Mouse (Mus musculus) adrenal gland, postnatal 14 days (tissue): ENCODE results near the gene Rnf13. TPM values are rescaled to one million over a fixed set of nuclear protein-coding genes. Genes with fewer than 3 reads are reported as not detected.
A peak's percentile ranks its signal among the peaks of the same experiment; 100 is the strongest.
"Not testable (repeated sequence)": the region's sequence is repeated elsewhere in the genome, so short reads cannot be mapped to it uniquely, and the experiment has no call there.

Experiments used
- DNase-seq: peaks from one replicate; pipeline ENCODE4 v3.0.0; 2021; ENCODE audit warnings: mixed read lengths
- long read RNA-seq, 2 experiments: library from polyadenylated mRNA; stranded (forward); transcript quantifications; one replicate each; pipeline ENCODE4 v2.0.0; 2021
- total RNA-seq: library from RNA; stranded (reverse); gene quantifications from 2 replicates; pipeline ENCODE4 v1.2.3, GENCODE M21; 2021

The Rnf13 gene
- 61.9 and 68.1 TPM in 2 replicates for total RNA-seq
- long read RNA-seq, experiment 1, transcript Rnf13-201 (10 exons, 2,678 nt), result major isoform, 74 of 98 reads
- long read RNA-seq, experiment 1, partial matches to known transcripts, result 0 of 98 reads
- long read RNA-seq, experiment 1, other reads (novel, unspliced or antisense), result 19 of 98 reads
- long read RNA-seq, experiment 2, transcript Rnf13-201 (10 exons, 2,678 nt), result major isoform, 40 of 57 reads
- long read RNA-seq, experiment 2, partial matches to known transcripts, result 4 of 57 reads
- long read RNA-seq, experiment 2, other reads (novel, unspliced or antisense), result 9 of 57 reads

DNA sequence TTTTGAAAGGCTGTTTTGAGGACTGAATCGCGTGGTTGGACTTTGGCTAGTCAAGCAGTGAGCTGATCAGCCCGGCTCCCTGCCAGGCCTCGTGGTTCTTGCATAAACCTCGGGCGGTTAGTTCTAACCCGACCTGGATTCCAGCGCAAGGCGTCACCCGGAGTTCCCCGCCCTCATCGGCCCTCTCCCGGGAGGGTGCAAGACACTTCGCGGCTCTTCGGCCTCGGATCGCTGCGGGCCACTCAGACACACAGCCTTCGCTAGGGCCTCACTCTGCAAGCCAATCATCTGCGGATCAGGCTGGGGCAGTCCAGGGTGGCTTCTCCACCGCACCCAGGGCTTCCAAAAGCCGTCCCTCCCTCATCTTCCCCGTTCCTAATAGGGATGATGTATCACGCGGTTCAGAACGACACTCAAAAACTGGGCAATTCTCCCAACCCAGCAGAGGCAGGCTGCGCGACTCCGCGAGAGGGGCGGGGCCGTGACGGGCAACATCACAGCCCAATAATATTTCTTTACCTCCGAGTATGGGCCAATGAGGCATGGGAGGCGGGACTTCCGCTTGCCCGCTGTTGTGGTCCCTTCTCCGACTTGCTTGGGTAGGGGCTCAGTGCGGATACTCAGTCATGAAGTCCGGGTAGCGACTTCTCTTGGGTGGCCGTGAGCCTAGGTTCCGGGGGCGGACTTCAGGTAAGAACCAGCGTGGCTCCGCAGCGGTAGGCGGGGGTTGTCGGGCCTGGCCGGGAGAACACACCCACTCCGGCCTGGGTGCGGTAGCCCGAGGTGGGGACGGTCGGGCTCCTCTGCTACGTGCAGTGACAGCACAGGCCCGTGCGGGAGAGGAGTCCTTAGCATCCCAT lies at the start of gene Rnf13:
Gene Rnf13, plus strand, starts transcription at position 552 of the 860 bp plus-strand sequence.
- DNase-seq, result peak; percentile 97

DNA sequence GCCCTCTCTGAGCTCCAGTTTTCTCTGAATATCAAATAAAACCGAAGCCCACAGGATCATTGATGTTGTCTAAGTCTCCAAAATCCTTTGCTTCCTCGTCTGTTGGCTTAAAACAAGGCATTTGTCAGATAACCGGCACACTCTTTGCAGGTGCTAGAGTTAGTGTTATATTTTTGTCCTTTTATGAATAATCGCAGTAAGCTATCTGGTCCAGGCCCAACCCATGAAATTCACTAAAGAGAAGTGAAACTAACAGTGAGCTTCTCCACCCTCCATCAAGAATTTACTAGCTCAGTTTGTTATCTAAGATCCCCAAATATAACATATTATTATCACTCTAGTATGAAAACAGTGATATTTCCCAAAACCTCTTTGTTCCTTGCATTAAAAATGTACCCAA lies 44.1 kb upstream of the Rnf13 start:
- no peak for DNase-seq

DNA sequence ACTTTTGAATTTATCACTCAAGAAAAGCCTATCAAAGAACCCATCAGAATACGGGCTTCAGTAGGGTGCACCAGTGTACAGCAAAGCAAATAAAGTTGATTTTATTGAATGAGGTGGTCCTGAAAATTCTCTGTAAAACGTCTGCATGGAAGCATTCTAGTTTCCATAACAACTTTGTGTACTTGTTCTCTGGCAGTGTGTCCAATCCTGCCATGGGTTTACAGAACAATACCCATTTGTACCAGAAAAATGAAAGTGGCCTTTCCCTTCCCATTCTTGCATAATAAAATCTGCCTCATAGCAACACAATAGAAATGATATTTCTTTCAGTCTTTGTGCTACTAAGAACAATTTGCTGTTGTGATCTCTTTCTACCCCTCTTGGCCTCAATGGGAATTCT lies 43.1 kb upstream of the Rnf13 start, which contains the start of gene Ankub1:
Gene Ankub1, minus strand, starts transcription at position 81 of the 400 bp plus-strand sequence.
- no peak for DNase-seq

DNA sequence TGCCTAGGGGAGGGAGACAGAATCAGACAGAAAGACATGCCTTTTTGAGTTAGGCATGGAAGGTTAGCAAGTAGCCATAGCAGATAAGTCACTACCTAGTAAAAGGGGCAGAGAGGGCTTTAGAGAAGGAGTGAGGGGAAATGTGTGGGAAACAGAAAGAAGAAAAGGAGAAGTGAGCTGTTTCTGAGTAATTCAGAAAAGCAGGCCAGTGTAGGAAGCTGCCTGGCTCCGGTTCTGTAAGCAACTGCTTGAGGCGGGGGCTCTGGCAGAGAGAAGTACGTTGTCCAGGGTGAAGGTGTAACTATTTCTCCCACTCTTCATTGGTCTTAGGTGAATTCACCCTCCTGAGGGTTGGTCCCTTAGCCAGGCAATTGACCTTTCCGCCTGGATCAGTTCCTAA lies 39.6 kb upstream of the Rnf13 start:
- DNase-seq, result no peak

DNA sequence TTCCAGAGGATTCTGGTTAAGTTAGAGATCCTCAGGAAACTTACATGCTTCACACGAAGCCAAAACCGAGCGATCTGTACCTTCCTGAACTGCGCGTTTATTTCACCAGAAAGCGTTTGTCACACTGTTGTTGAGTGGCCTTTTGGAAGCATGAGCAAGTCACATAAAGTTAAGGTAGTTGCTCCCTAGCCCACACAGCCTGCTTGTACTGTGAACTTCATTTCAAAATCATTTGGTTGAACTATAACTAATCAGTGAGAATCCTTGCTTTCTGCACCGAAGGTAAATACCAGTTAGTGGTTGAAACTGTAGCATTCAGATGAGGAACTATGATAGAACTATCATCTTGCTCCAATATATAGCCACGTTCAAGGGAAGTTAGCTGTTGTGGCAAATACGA lies 39.1 kb upstream of the Rnf13 start:
- no peak for DNase-seq

DNA sequence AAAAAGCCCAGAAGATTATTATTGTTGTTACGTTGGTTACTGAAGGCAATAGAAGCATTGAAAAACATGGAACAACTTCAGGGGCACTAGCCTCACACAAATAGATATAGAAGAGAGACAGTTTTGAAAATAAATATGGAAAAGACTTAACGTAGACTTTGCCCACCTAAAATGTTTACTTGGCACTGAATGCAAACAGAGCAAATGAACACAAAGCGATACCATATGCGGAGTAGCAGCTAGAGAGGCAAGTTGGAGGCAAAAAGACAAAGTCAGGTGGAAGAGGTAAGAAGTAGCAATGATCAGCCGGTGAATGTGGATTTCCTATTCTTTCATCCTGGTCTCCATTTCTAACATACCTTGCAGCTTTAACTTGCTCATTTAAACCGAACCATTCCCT lies 21.7 kb upstream of the Rnf13 start:
- no peak for DNase-seq

DNA sequence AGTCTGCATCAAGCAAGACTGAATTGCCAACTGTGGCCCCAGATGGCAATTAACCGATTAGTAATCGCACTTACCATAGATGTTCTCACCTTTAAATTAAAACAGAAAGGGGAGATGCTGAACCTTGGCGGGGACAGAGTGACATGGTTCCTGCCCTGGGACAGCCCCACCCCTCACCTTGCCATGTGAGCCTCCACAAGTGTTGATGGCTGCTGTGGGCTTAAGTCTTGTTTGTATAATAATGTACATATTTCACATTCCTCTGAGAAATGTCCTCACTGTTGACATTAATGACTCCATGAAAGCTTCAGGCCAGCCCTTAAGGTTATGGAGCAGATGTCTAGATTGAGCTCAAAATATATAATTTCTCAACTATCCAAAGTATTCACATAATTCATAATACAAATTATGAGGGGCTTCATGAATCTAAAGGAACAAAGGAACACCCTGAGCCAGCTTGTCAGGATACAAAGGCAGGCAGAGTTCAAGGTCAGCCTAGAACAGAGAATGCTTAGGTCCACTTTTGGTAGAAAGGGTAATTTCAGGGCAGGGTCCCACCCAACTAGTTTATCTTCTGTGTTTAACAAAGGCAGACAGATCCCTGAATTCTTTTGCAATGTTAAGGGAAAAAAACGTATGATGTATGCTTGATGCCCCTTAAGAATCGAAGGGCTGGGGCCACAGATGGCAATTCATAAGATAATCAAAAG lies 3.5 kb upstream of the Rnf13 start:
- no peak for DNase-seq

DNA sequence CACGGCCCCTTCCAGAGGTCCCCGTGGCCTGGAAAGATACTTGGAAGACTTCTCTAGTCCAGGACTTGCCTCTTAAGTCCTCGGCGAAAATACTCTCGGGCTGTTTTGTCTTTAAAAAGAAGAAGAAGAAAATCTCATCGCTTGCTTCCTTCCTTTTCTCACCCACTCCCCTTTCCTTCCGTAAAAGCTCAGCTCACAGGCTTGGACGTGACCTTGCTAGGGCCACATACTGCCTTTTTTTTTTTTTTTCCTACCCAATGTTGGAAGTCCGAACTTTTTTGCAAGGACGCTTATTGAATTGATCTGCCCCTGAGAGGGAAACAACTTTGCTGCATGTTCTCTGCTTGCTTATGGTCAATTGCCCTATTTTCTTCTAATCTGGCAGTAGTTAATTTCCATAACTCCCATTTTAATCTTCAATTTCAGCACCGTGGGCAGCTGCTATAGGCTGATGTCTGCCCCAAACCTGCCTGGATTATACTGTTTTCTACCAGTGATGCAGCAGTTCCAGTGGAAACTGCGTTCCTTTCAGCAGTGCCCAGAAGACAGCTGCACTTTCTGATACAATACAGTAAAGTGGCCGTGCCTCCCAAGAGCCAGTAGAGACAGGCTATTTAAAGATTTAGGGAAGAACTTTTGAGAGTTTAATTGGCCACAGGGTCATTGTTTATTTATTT lies 695 bp downstream of the Rnf13 start:
- DNase-seq, result peak; percentile 7

DNA sequence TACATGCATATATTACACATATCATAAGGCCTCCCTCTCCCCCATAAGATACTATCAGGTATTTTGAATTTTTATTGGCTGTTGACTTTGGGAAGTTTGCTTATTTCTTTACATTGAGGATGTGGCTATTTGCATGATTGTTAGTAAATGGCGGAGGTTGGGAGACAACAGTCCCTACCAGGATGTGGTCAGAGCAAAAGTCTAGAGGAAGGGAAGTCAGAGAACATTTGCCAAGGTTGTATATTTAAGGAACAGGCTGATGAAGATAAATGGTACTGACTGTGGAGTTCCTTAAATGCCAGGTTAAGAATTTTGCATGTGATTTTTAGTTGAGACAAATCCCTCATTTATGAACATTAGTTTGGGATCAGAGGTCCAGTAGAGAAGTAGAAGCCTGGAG lies 4.0 kb downstream of the Rnf13 start:
- DNase-seq, result no peak

DNA sequence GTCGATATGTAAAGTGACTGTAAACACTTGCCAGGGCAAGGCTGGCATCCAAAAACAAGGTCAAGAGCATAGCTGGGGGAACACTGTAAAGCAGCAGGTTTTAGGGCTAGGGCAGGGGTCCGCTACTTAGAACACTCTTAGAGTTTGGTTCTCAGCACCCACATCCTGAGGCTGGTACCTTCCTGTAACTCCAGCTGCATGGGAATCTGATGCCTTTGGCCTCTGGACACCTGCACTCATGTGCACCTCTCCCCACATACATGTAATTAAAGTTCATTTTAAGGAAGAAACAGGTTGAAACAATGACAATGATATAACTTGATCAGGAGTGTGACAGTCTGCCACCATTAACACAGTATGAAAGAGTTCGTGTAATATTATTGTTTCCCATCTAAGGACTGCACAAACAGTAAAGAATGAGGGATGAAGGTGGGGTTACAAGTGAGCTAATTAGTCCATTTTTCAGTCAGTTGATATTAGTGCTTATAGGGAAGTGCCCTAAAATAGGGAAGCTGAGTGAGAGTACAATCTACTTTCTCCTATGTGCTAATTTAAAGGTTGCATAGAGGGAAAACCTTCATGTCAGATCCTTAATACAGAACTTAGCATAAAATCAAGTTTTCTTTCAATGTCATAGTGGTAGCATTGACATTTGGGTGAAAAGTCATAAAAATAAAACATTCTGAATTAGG lies 12.9 kb downstream of the Rnf13 start:
- DNase-seq, result no peak

DNA sequence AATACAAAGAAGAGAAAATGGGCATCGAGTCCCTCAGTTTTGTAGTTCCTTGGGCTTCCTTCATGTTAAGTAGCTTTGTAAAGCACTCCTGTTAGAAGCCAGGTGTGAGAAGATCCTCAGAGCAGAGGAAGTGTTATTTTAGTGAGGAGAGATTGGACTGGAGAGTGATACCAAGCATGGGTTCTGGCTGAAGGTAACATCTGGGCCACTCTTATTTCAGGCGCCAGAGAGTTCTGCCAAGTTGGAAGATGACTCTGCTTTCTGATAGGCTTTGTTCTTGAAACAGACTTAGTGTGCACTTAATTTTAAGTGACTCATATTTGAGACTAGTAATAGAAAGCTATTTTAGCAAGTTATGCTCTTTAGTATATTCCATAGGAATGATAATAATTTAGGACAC lies 41.1 kb downstream of the Rnf13 start:
- no peak for DNase-seq

DNA sequence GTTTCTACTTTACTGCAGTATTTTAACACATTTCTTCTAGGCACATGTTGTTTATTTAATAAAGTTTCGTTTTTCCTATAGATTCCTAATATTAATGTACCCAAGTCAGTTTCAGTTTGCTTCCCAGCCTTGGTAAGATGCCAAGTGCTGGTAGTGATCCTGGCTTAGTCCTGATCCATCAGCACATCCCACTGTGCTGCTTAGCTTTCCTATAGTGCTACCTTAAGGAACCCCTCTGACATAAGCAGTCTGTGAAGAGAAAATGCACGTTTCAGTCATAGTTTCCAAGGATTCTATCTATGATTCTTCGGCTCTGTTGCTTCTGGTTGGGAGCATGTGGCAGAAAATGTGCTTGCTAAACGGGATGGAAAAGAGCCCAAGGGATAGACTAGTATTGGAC lies 52.6 kb downstream of the Rnf13 start:
- DNase-seq, result no peak

DNA sequence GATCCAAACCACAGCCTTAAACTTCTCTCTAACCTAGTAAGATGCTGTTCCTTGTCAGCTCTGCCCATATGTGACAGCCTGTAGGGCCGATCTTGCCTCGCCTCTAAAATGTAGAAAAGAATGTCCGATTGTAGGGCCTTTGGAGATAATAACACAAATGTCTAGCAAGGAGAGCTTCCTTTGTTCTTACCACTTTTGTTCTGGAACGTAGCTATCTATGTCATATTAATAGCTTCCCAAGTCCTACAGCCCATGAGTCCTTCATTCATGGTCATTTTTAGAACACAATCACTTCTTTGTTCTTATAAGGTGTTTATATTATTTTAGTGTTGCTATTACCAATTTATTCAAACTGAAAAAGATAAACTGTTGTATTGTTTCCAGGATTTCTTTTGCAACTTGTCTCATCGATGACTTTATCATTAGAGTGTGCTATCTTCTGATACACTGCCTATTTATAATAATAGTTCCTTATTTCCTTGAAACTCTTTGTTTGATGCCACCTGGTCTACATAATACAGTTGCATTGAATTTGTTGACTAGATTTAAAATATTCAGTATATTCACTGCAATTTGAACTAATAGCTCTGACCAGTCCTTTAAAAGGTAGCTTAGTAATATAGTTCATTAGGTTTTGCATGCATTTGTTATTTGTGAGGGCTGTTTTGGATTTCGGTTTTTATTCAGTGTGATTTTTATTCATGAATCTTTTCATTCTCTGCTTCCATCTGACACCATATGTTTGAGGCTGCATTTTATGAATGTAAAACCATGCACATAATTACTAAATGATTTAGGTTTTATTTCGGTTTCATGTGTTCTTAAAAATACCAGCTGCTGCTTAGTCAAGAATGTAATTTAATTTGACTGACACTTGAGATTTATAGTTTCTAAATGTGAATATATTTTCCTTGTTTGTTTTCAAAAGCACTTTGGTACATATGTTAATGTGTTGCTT lies 53.4 kb downstream of the Rnf13 start:
- no peak for DNase-seq

DNA sequence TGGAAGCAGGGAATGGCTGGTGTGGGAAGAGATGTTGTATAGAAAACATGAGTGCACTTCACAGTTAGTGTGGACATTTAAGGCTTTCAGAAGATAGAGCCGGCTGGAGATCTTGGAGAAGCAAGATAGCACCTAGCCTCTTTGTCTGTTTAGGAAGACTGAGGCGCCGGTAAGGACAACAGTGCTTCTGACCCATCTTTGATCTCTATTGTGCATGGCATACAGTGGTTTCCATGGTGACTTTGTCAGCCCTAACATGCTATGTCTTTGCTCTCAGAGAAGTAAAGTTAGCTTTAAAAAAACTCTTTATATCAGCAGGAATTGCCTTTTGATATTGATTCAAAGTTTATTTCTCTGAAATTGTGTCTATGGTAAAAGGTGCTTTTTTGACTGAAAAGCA lies 55.2 kb downstream of the Rnf13 start:
- no peak for DNase-seq

DNA sequence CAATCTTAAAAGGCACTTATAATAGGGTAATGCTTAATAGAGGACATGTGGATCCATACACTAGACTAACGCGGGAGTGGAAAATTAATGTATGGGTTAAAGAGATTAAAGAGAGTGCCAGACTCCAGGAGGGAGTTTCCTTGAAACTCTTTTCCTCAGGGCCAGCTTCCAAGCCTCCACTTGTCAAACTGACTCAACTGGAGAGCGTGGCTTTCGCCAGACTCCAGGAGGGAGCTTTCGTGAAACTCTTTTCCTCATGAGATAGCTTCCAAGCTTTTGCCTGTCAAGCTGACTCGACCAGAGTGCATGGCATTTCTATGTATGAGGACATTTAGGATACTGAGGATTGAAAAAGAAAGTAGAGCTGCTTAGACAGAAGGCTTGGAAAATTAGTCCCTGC lies 59.2 kb downstream of the Rnf13 start:
- DNase-seq, result not testable (repeated sequence)

DNA sequence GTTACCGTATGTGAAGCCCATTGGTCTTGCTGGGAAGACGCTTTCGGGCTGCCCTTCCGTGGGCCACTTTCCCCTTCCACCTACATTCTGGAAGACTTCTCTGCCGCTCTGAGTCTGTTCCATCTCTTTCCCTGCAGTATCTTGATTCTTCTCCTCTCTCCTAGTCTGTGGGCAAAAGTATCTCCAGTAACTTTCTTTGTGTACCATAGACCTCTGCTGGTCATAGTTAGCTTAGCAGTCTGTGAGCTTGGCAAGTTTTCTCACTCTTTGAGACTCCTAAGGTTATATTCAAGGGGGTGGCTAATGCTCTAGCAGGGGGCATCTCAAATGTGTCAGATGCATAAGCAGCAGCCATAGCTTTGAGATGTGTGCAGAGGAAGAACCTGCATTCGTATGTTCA lies 79.6 kb downstream of the Rnf13 start:
- no peak for DNase-seq

DNA sequence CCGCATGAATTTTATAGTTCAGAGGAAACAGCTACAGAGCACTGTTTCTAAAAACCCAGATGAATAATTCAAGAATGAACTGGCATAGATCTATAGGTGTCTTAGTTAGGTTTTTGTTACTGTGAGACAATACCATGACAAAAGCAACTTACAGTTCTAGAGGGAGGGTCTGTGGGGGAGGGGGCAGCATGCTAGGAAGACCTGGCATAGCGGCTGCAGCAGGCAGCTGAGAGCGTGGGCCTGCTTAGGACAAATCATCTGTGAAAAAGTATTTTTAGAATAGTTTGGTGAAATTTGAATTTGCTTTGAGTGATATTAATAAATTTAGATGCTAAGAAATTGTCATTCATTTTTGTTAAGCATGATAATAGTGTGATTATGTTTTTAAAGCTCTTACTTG lies 90.0 kb downstream of the Rnf13 start:
- no peak for DNase-seq

DNA sequence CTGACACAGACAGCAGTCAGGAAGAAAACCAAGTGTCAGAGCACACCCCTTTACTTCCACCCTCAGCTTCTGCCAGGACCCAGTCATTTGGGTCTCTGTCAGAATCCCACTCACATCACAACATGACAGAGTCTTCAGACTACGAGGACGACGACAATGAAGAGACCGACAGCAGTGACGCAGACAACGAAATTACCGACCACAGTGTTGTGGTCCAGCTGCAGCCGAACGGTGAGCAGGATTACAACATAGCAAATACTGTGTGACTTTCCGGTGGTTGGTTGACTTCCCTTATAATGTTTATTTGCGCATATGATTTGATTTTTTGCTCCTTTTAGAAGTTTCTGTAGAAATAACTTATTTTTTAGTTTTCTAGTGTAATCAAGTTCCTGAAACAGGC lies 97.7 kb downstream of the Rnf13 start:
- DNase-seq, result no peak

DNA sequence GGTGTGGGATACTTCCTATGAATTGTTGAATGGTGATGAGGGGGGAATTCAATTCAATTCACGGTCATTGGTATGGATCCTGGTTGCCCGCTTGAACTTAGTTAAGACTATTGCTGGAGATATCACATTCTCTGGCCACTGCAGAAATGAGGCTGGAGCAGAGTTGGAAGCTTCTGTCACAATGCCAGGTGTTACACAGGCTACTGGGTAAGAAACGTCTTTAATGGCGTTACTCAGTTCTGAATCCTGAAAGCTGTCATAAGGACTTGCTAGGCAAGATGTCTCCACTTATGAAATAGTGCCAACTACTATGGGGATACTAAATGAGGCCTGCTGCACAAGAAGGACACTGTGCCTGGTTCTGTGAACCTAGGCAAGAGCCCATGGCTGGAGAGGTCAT lies 101.0 kb downstream of the Rnf13 start:
- DNase-seq, result no peak

DNA sequence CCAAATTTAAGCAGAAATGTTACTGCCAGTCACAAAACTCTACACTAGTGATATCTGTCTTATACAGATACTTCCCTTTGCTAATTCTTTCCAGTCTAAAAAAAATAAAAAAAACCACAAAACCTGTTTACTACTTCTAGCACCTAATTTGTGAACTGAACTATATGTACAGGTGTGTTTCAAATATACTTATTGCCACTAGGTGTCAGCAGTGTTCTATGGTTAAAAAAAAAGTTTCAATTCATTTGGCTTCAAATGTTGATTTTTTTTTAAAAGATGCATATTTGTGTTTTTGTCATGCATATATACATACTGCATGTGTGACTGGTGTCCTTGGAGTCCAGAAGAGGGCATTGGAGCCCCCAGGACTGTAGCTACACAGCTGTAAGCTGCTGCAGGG lies 107.9 kb downstream of the Rnf13 start:
- no peak for DNase-seq
